Mouse (Mus musculus): ENCODE results near the gene Serpini1. TPM values are rescaled to one million over a fixed set of nuclear protein-coding genes. Genes with fewer than 3 reads are reported as not detected.
"Not testable (repeated sequence)": the region's sequence is repeated elsewhere in the genome, so short reads cannot be mapped to it uniquely, and the experiment has no call there.

Gene Serpini1
- polyA plus RNA-seq, 1 experiment from 2014 or later: 1.4 TPM

DNA sequence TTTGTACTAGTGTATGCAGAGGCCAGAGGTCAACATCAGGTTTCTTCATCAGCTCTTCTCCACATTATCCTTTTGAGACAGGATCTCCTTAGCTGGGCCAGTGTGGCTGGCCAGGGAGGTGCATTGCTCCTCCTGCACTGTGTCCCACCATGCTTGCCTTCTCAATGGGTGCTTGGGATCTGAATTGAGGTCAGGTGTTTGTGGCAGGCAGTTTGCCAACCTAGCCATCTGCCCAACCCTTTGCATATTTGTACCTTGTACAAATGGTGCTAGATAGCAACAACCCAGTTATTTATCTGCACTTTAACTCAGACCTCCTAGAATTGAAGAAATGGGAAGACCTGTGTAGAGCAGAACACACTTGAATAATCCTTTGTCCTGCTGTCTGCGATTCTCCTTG, 78.3 kb downstream of the Serpini1 start:
- H3K4me1 ChIP-seq (ENCODE audit: control insufficient read depth in 2 of 2, insufficient read depth in 2 of 2, low read length in 2 of 2): no peaks in the 10 kb centered on the region
- no peak overlapping the region for H3K4me2 ChIP-seq (ENCODE audit: low read length)
- no peak overlapping the region for H3K27ac ChIP-seq (replicated peaks in 1 of 2; ENCODE audit: control insufficient read depth in 1 of 2, insufficient read depth in 1 of 2, low read depth in 2 of 2, low read length in 2 of 2)
- H3K9me3 ChIP-seq (ENCODE audit: control insufficient read depth, low read length): no peaks in the 10 kb centered on the region
- H3K36me3 ChIP-seq (ENCODE audit: control insufficient read depth, insufficient read depth, low read length): no peaks in the 10 kb centered on the region
- WGBS: 93% methylated on average over 1 of the region's 1 CpGs
- H3K9ac ChIP-seq (ENCODE audit: low read length): no peak overlapping the region
- no peak for ATAC-seq (ENCODE audit: insufficient number of reproducible peaks, insufficient read depth, low FRiP score, low read depth)
- no peaks in the 10 kb centered on the region for H3K27me3 ChIP-seq (ENCODE audit: control insufficient read depth, insufficient read depth, low read length)
- no peak overlapping the region for H3K4me3 ChIP-seq (ENCODE audit: control insufficient read depth in 1 of 2, insufficient read depth in 1 of 2, low read depth in 1 of 2, low read length in 2 of 2)

DNA sequence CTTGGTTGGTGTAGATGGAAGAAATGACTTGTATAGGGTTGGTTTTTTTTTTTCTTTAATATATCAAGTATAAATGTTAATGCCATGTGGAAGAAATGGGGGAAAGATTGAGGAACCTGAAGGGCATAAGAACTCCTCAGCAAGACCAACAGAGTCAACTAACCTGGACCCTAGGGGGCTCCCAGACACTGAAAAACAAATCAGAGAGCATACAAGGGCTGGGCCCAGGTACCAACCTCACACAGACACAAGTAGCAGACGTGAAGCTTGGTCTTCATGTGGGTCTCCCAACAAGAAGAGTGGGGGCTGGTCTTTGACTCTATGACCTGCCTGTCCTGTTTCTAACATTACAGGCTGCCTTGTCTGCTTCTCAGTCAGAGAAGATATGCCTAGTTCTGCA, 82.2 kb downstream of the Serpini1 start:
- Histone ChIP-seq H3K4me2 (ENCODE audit: low read length) (no peak overlapping the region), H3K4me1 (ENCODE audit: control insufficient read depth in 2 of 2, insufficient read depth in 2 of 2, low read length in 2 of 2) (no peaks in the 10 kb centered on the region), H3K27ac (replicated peaks in 1 of 2; ENCODE audit: control insufficient read depth in 1 of 2, insufficient read depth in 1 of 2, low read depth in 2 of 2, low read length in 2 of 2) (no peak overlapping the region), H3K4me3 (ENCODE audit: control insufficient read depth in 1 of 2, insufficient read depth in 1 of 2, low read depth in 1 of 2, low read length in 2 of 2) (no peak overlapping the region), H3K9me3 (ENCODE audit: control insufficient read depth, low read length) (no peaks in the 10 kb centered on the region), H3K27me3 (ENCODE audit: control insufficient read depth, insufficient read depth, low read length) (no peaks in the 10 kb centered on the region), H3K36me3 (ENCODE audit: control insufficient read depth, insufficient read depth, low read length) (no peaks in the 10 kb centered on the region), H3K9ac (ENCODE audit: low read length) (no peak overlapping the region)
- WGBS: 64% methylated on average over 1 of the region's 1 CpGs
- ATAC-seq (ENCODE audit: insufficient number of reproducible peaks, insufficient read depth, low FRiP score, low read depth): no peak

DNA sequence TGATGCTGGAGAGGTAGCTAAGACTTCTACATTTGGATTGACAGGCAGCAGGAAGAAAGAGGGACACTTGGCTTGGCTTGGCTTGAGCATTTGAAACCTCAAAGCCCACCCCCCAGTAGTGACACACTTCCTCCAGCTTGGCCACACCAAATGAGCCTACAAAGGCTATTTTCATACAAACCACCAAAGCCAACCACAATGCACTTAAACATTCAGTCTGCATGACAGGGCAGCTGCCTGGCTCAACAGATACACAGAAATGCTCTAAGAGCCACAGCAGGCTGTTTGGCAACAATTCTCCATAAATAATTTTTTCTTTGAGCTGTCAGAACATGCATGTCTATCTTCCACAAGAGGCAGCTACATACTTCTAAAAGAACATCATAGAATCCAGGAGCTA, 90.2 kb downstream of the Serpini1 start:
- Histone ChIP-seq H3K4me1 (ENCODE audit: control insufficient read depth in 2 of 2, insufficient read depth in 2 of 2, low read length in 2 of 2) (no peaks in the 10 kb centered on the region), H3K27ac (replicated peaks in 1 of 2; ENCODE audit: control insufficient read depth in 1 of 2, insufficient read depth in 1 of 2, low read depth in 2 of 2, low read length in 2 of 2) (no peak overlapping the region)

DNA sequence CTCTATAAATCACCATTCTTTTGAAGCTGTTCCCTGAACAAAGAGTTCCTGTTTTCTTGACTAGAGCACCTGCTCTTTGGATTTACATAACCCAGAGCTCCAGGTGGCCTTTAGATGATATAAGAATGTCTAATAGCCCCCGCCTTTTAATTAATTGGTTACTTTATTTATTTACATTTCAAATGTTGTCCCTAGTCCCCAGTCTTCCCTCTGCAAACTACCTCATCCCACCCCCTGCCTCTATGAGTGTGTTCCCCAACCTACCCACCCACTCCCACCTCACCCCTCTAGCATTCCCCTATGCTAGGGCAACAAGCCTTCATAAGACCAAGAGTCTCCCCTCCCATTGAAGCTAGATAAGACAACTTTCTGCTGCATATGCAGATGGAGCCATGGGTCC, 90.9 kb downstream of the Serpini1 start:
- Histone ChIP-seq H3K4me1 (ENCODE audit: control insufficient read depth in 2 of 2, insufficient read depth in 2 of 2, low read length in 2 of 2) (no peaks in the 10 kb centered on the region), H3K4me2 (ENCODE audit: low read length) (no peak overlapping the region), H3K4me3 (ENCODE audit: control insufficient read depth in 1 of 2, insufficient read depth in 1 of 2, low read depth in 1 of 2, low read length in 2 of 2) (no peak overlapping the region), H3K27me3 (ENCODE audit: control insufficient read depth, insufficient read depth, low read length) (no peaks in the 10 kb centered on the region), H3K9ac (ENCODE audit: low read length) (no peak overlapping the region), H3K27ac (replicated peaks in 1 of 2; ENCODE audit: control insufficient read depth in 1 of 2, insufficient read depth in 1 of 2, low read depth in 2 of 2, low read length in 2 of 2) (no peak overlapping the region), H3K9me3 (ENCODE audit: control insufficient read depth, low read length) (no peaks in the 10 kb centered on the region), H3K36me3 (ENCODE audit: control insufficient read depth, insufficient read depth, low read length) (no peaks in the 10 kb centered on the region)
- ATAC-seq (ENCODE audit: insufficient number of reproducible peaks, insufficient read depth, low FRiP score, low read depth): no peak
- WGBS: 76% methylated on average over 1 of the region's 1 CpGs

More for the DNA sequence above, 90.2 kb downstream of the Serpini1 start:
- Histone ChIP-seq H3K9me3 (ENCODE audit: control insufficient read depth, low read length) (no peaks in the 10 kb centered on the region), H3K4me3 (ENCODE audit: control insufficient read depth in 1 of 2, insufficient read depth in 1 of 2, low read depth in 1 of 2, low read length in 2 of 2) (no peak overlapping the region), H3K27me3 (ENCODE audit: control insufficient read depth, insufficient read depth, low read length) (no peaks in the 10 kb centered on the region), H3K36me3 (ENCODE audit: control insufficient read depth, insufficient read depth, low read length) (no peaks in the 10 kb centered on the region), H3K4me2 (ENCODE audit: low read length) (no peak overlapping the region), H3K9ac (ENCODE audit: low read length) (no peak overlapping the region)
- ATAC-seq (ENCODE audit: insufficient number of reproducible peaks, insufficient read depth, low FRiP score, low read depth): no peak

DNA sequence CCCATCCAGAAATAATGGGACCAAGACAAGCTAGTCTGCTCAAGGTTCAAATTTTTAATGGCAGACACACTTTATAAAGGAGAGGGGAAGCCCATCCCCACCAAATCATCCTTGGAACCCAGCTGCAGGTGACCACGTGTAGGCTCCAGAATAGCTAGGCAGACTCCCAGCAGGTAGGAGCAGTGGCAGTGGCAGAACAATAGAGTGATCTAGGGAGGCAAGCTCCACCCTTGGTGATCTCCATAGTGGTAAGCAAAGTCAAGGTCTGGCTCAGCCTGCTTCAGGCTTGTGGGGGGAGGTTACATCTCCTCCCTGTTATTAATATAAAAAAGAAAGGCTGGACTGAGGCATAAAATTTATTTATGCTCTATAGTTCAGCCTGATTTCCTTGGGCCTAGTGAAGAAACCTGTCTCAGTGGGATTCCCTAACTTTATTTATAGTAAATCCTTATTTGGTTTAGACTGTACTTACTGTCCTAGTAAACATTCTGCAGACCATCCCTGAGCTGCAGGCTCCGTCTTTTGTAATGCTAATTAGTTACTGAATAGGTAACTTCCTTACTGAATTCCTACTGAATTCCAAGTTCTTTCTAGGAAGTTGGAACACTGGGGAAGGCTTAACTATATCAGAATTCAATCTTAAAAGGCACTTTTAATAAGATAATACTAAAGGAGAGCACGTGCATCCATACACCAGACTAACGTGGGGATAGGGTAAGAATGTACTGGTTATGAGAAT, 93.2 kb downstream of the Serpini1 start:
- H3K4me1 ChIP-seq (ENCODE audit: control insufficient read depth in 2 of 2, insufficient read depth in 2 of 2, low read length in 2 of 2); ATAC-seq (ENCODE audit: insufficient number of reproducible peaks, insufficient read depth, low FRiP score, low read depth); H3K4me2 ChIP-seq (ENCODE audit: low read length); H3K9ac ChIP-seq (ENCODE audit: low read length); H3K4me3 ChIP-seq (ENCODE audit: control insufficient read depth in 1 of 2, insufficient read depth in 1 of 2, low read depth in 1 of 2, low read length in 2 of 2); H3K27ac ChIP-seq (replicated peaks in 1 of 2; ENCODE audit: control insufficient read depth in 1 of 2, insufficient read depth in 1 of 2, low read depth in 2 of 2, low read length in 2 of 2); H3K27me3 ChIP-seq (ENCODE audit: control insufficient read depth, insufficient read depth, low read length); H3K9me3 ChIP-seq (ENCODE audit: control insufficient read depth, low read length); H3K36me3 ChIP-seq (ENCODE audit: control insufficient read depth, insufficient read depth, low read length): not testable (repeated sequence)
- WGBS: 67% methylated on average over 4 of the region's 4 CpGs

DNA sequence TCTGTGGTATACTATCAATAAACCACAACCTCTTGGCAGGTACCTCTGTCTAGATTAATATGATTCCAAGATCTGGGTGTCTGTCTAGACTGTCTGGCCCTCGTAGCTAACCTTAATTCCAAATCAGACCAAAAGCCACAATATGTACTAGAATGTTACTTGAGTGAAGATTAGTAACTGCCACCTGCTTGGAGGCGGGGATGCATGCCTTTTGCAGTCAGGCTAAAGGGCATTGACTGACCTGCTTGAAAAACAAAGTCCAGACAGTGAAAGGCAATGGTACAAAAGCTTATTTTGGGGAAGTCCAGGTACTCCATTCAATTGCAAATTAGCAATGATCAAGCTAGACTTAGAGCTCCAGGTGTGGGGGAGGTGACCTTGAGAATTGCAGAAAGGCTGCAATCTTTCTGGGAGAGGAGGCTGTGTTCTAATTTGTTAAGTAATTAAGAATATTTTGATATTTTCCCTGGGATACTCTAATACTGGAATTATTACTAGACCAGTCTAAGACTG, 94.3 kb downstream of the Serpini1 start:
- Histone ChIP-seq H3K27me3 (ENCODE audit: control insufficient read depth, insufficient read depth, low read length) (no peaks in the 10 kb centered on the region), H3K4me3 (ENCODE audit: control insufficient read depth in 1 of 2, insufficient read depth in 1 of 2, low read depth in 1 of 2, low read length in 2 of 2) (no peak overlapping the region), H3K4me1 (ENCODE audit: control insufficient read depth in 2 of 2, insufficient read depth in 2 of 2, low read length in 2 of 2) (no peaks in the 10 kb centered on the region), H3K4me2 (ENCODE audit: low read length) (no peak overlapping the region), H3K36me3 (ENCODE audit: control insufficient read depth, insufficient read depth, low read length) (no peaks in the 10 kb centered on the region), H3K9ac (ENCODE audit: low read length) (no peak overlapping the region), H3K9me3 (ENCODE audit: control insufficient read depth, low read length) (no peaks in the 10 kb centered on the region), H3K27ac (replicated peaks in 1 of 2; ENCODE audit: control insufficient read depth in 1 of 2, insufficient read depth in 1 of 2, low read depth in 2 of 2, low read length in 2 of 2) (no peak overlapping the region)
- 68% methylated on average over 2 of the region's 2 CpGs for WGBS
- ATAC-seq (ENCODE audit: insufficient number of reproducible peaks, insufficient read depth, low FRiP score, low read depth): no peak

DNA sequence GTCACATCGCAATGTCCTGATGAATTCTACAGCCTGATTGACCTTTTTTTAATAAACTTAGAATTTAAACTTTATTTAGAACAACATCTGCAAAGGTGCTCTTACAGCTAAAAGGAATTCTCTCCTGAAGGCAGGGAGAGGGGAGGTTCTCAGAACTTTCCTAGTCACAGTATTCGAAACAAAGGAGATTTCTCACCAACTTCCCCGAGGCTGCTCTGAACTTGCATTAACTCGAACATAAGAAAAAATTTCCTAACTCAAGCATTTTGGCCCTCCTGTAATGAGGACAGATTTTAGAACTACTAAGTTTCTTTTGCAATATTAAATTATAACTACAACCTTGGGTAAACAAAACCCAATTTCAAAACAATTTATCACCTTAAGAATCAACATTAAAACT, 96.6 kb downstream of the Serpini1 start:
- H3K9me3 ChIP-seq (ENCODE audit: control insufficient read depth, low read length); H3K4me3 ChIP-seq (ENCODE audit: control insufficient read depth in 1 of 2, insufficient read depth in 1 of 2, low read depth in 1 of 2, low read length in 2 of 2); H3K4me1 ChIP-seq (ENCODE audit: control insufficient read depth in 2 of 2, insufficient read depth in 2 of 2, low read length in 2 of 2); ATAC-seq (ENCODE audit: insufficient number of reproducible peaks, insufficient read depth, low FRiP score, low read depth); H3K27me3 ChIP-seq (ENCODE audit: control insufficient read depth, insufficient read depth, low read length); H3K4me2 ChIP-seq (ENCODE audit: low read length); H3K36me3 ChIP-seq (ENCODE audit: control insufficient read depth, insufficient read depth, low read length); H3K9ac ChIP-seq (ENCODE audit: low read length); H3K27ac ChIP-seq (replicated peaks in 1 of 2; ENCODE audit: control insufficient read depth in 1 of 2, insufficient read depth in 1 of 2, low read depth in 2 of 2, low read length in 2 of 2): not testable (repeated sequence)
- WGBS: 65% methylated on average over 4 of the region's 4 CpGs

Data from heart, embryonic 14.5 days (tissue).